Comparison of ENCODE assay signal across 10 mouse cellular contexts in the genomic region with DNA sequence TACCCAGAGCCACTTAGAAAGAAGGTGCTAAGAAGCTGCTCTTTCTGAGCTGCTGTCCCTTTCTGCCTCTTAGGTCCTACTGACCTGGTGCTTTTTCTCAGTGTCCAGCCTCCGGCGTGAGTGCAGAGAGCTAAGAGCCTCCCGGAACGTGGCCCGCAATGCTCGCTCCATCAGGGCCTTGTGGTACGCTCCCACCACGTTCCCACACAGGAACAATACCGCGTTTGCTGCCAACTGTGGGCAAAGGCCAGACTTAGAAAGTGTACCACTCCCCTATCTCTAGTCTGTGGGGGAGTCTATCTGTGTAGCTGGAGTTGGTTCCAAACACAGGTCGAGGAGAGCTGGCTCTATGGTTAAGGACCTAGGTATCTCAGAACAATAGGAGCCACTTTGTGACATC. TPM values are rescaled to one million over a fixed set of nuclear protein-coding genes. Genes with fewer than 3 reads are reported as not detected.
DNase-seq lines count a peak whose midpoint lies in the region; ATAC-seq and TF ChIP-seq lines count a peak whose summit lies in the region.
"Had no signal": no experiment of that assay in that cellular context is flagged by ENCODE, and none has a peak within 500 bp of the region (broad histone marks: within the 10 kb centered on the region; RNA-seq: fewer than 3 reads in every experiment).

No protein-coding gene starts in this region.

- no peaks in the 10 kb centered on the region for H3K36me3 ChIP-seq in kidney, embryonic 14.5 days (ENCODE audit: control insufficient read depth, insufficient read depth, low read length)

- WGBS in kidney, embryonic 14.5 days = 83% methylated on average over 11 of the region's 11 CpGs

- no peak overlapping the region for H3K4me2 ChIP-seq in kidney, embryonic 14.5 days (replicated peaks; ENCODE audit: low read depth, low read length)

- no peak for TF ChIP-seq CTCF in gastrocnemius, adult 2 months (IDR thresholded peaks at IDR 0.05)

- peaks cover 7% of the 10 kb centered on the region; the same call in 1 of the 2 replicates for H3K27me3 ChIP-seq in kidney, embryonic 14.5 days (ENCODE audit: control insufficient read depth, insufficient read depth, low read length)

- intact Hi-C loops in gastrocnemius, adult 2 months (cut with DNase I) = loop anchor here (2.0 kb wide), 1 partner anchor 84 kb away; no protein-coding TSS in a partner anchor
- intact Hi-C loops in gastrocnemius, postnatal 14 days (cut with DNase I; ENCODE audit: low total_unique reads) = no loop called here

- peaks cover 4% of the 10 kb centered on the region; the same call in 1 of the 2 replicates for H3K4me1 ChIP-seq in kidney, embryonic 14.5 days (ENCODE audit: control insufficient read depth, insufficient read depth, low read length)

- no peak for ATAC-seq in kidney, embryonic 14.5 days (ENCODE audit: low FRiP score, low TSS enrichment)

- H3K9ac ChIP-seq in kidney, embryonic 14.5 days (ENCODE audit: low read depth, low read length) = no peak overlapping the region

- H3K9me3 ChIP-seq in kidney, embryonic 14.5 days (ENCODE audit: control insufficient read depth, low read length) = no peaks in the 10 kb centered on the region
- H3K9me3 ChIP-seq: limb, embryonic 13.5 days had no signal

- no peak overlapping the region for H3K4me3 ChIP-seq in gastrocnemius, adult 2 months
- no peak overlapping the region for H3K4me3 ChIP-seq in kidney, embryonic 14.5 days (ENCODE audit: low read length)

- no peak overlapping the region for H3K27ac ChIP-seq in gastrocnemius, adult 2 months
- H3K27ac ChIP-seq in kidney, embryonic 14.5 days (ENCODE audit: low read depth, low read length) = no peak overlapping the region
- H3K27ac ChIP-seq: limb, embryonic 13.5 days had no signal

- DNase-seq in gastrocnemius, adult 2 months = peak; percentile 17
- DNase-seq in gastrocnemius, postnatal 14 days = no peak
- peak; percentile 13 for DNase-seq in kidney, postnatal 10 days
- DNase-seq in thymus, postnatal 14 days = peak; percentile 2
- no peak for DNase-seq in thymus, postnatal 36 days
- DNase-seq in testis, postnatal 10 days (ENCODE audit: low spot score) = peak; percentile 45
- no peak for DNase-seq in right cerebral cortex, adult 2 months (ENCODE audit: low spot score in 2 of 2)

RNA-seq across cellular contexts. Expression of gene Adcy4, which starts 3.2 kb away (rescaled TPM):
- 10 to 100 TPM in 1 of 2 experiments, 1 to 10 TPM in 1; 6.8 to 10.1 TPM for total RNA-seq in gastrocnemius, adult 2 months (2021)
- 1 to 10 TPM; 7.1 to 8.6 TPM for total RNA-seq in gastrocnemius, postnatal 14 days (2021)
- polyA plus RNA-seq in kidney, embryonic 14.5 days (2014; fragmentation: Nextera tagmentation; extraction: Ambion mirVana) = 7.8 and 10.4 TPM in 2 replicates

RNA-seq across cellular contexts. Expression of gene Ripk3, which starts 7.9 kb away (rescaled TPM):
- 1 to 10 TPM in 1 of 2 experiments, under 1 TPM in 1; 0.64 to 1.1 TPM for total RNA-seq in gastrocnemius, adult 2 months (2021)
- 1 to 10 TPM; 2.4 to 2.6 TPM for total RNA-seq in gastrocnemius, postnatal 14 days (2021)
- polyA plus RNA-seq in kidney, embryonic 14.5 days (2014; fragmentation: Nextera tagmentation; extraction: Ambion mirVana) = 38.1 and 43.3 TPM in 2 replicates

RNA-seq across cellular contexts. Expression of gene Ltb4r1, which starts 15.0 kb away (rescaled TPM):
- total RNA-seq in gastrocnemius, adult 2 months (2021) = under 1 TPM in 1 of 2 experiments, not detected in 1; 0.18 TPM
- under 1 TPM; 0.22 to 0.39 TPM for total RNA-seq in gastrocnemius, postnatal 14 days (2021)
- 0.23 TPM in 1 of 2 replicates, not detected in the other for polyA plus RNA-seq in kidney, embryonic 14.5 days (2014; fragmentation: Nextera tagmentation; extraction: Ambion mirVana)
- polyA plus RNA-seq: forebrain, embryonic 11.5 days had no signal

RNA-seq across cellular contexts. Expression of gene Ltb4r2, which starts 19.5 kb away (rescaled TPM):
- not detected for total RNA-seq in gastrocnemius, adult 2 months (2021)
- total RNA-seq in gastrocnemius, postnatal 14 days (2021) = under 1 TPM in 1 of 2 experiments, not detected in 1; 0.12 TPM
- polyA plus RNA-seq in kidney, embryonic 14.5 days (2014; fragmentation: Nextera tagmentation; extraction: Ambion mirVana) = 0.08 and 0.39 TPM in 2 replicates

RNA-seq across cellular contexts. Expression of gene Cideb, which starts 22.5 kb away (rescaled TPM):
- not detected for total RNA-seq in gastrocnemius, adult 2 months (2021)
- total RNA-seq in gastrocnemius, postnatal 14 days (2021) = not detected
- 2.9 and 3.6 TPM in 2 replicates for polyA plus RNA-seq in kidney, embryonic 14.5 days (2014; fragmentation: Nextera tagmentation; extraction: Ambion mirVana)
- polyA plus RNA-seq: forebrain, embryonic 11.5 days had no signal

Comparison
In these comparisons a context has a peak if more than half of its experiments do, and no peak if none do; other contexts are left out.
1. DNase-seq: peak in gastrocnemius, adult 2 months (single experiment), kidney, postnatal 10 days (single experiment), thymus, postnatal 14 days (single experiment) and testis, postnatal 10 days (single experiment); none in gastrocnemius, postnatal 14 days (single experiment), thymus, postnatal 36 days (0 of 2) and right cerebral cortex, adult 2 months (0 of 2).